Mouse (Mus musculus): Measurements from ENCODE around the gene Fancd2os. TPM values are rescaled to one million over a fixed set of nuclear protein-coding genes. Genes with fewer than 3 reads are reported as not detected.
A peak's percentile ranks its signal among the peaks of the same experiment; 100 is the strongest.

Gene Fancd2os
- polyA plus RNA-seq, 1 experiment = not detected

- under 1% methylated on average over 62 of the region's 65 CpGs for WGBS
- H3K4me3 ChIP-seq (replicated peaks; ENCODE audit: insufficient read depth, low read depth, low read length) = peak within 1 kb of the TSS; percentile 79
- TF ChIP-seq CTCF (IDR thresholded peaks at IDR 0.05; ENCODE audit: borderline replicate concordance, insufficient read depth, low read depth, low read length) = peak; percentile 57; the same call in 1 of the 2 replicates
- peak; percentile 78 for TF ChIP-seq POLR2A (IDR thresholded peaks at IDR 0.05; ENCODE audit: borderline replicate concordance, insufficient read depth, low read length)
- no peaks in the 10 kb centered on the region for H3K27me3 ChIP-seq (ENCODE audit: control insufficient read depth, insufficient read depth, low read length)
- peak within 1 kb of the TSS; percentile 61 for H3K27ac ChIP-seq (ENCODE audit: insufficient read depth, low read length)
- peaks cover 2% of the 10 kb centered on the region for H3K4me1 ChIP-seq (ENCODE audit: control insufficient read depth, insufficient read depth, low read length)
- DNase-seq = peak; percentile 92 to 93
Measured at GRCm38 (mm10) chr6:113604432-113605223, 4.1 kb upstream of the Fancd2os start, which contains the start of gene Brk1. TSS of gene Brk1 (plus strand) at chr6:113604772.

GRCm38 (mm10) chr6:113603993-113604392 lies 3.5 kb upstream of the Fancd2os start:
- H3K4me1 ChIP-seq (ENCODE audit: control insufficient read depth, insufficient read depth, low read length) = peaks cover 2% of the 10 kb centered on the region
- 54% methylated on average over 12 of the region's 12 CpGs for WGBS
- peak overlapping the region; percentile 50; the same call in 1 of the 2 replicates for H3K27ac ChIP-seq (ENCODE audit: insufficient read depth, low read length)
- no peaks in the 10 kb centered on the region for H3K27me3 ChIP-seq (ENCODE audit: control insufficient read depth, insufficient read depth, low read length)
- no peak for DNase-seq
- TF ChIP-seq CTCF (IDR thresholded peaks at IDR 0.05; ENCODE audit: borderline replicate concordance, insufficient read depth, low read depth, low read length) = no peak
- no peak for TF ChIP-seq POLR2A (IDR thresholded peaks at IDR 0.05; ENCODE audit: borderline replicate concordance, insufficient read depth, low read length)
- peak overlapping the region; percentile 79 for H3K4me3 ChIP-seq (replicated peaks; ENCODE audit: insufficient read depth, low read depth, low read length)

GRCm38 (mm10) chr6:113602821-113603220 lies 2.3 kb upstream of the Fancd2os start:
- no peak for TF ChIP-seq CTCF (IDR thresholded peaks at IDR 0.05; ENCODE audit: borderline replicate concordance, insufficient read depth, low read depth, low read length)
- no peak for TF ChIP-seq POLR2A (IDR thresholded peaks at IDR 0.05; ENCODE audit: borderline replicate concordance, insufficient read depth, low read length)
- 91% methylated on average over 6 of the region's 6 CpGs for WGBS

GRCm38 (mm10) chr6:113599833-113600232 lies 682 bp downstream of the Fancd2os start:
- no peak overlapping the region for H3K4me3 ChIP-seq (replicated peaks; ENCODE audit: insufficient read depth, low read depth, low read length)
- H3K27ac ChIP-seq (ENCODE audit: insufficient read depth, low read length) = no peak overlapping the region
- WGBS = 74% methylated on average over 5 of the region's 5 CpGs
- H3K4me1 ChIP-seq (ENCODE audit: control insufficient read depth, insufficient read depth, low read length) = no peaks in the 10 kb centered on the region
- no peaks in the 10 kb centered on the region for H3K27me3 ChIP-seq (ENCODE audit: control insufficient read depth, insufficient read depth, low read length)
- no peak for DNase-seq
- TF ChIP-seq POLR2A (IDR thresholded peaks at IDR 0.05; ENCODE audit: borderline replicate concordance, insufficient read depth, low read length) = no peak
- no peak for TF ChIP-seq CTCF (IDR thresholded peaks at IDR 0.05; ENCODE audit: borderline replicate concordance, insufficient read depth, low read depth, low read length)

More at GRCm38 (mm10) chr6:113602821-113603220, 2.3 kb upstream of the Fancd2os start:
- Histone ChIP-seq H3K27me3 (ENCODE audit: control insufficient read depth, insufficient read depth, low read length) (no peaks in the 10 kb centered on the region), H3K4me3 (replicated peaks; ENCODE audit: insufficient read depth, low read depth, low read length) (no peak overlapping the region), H3K4me1 (ENCODE audit: control insufficient read depth, insufficient read depth, low read length) (peaks cover 2% of the 10 kb centered on the region), H3K27ac (ENCODE audit: insufficient read depth, low read length) (no peak overlapping the region)
- DNase-seq = no peak

- no peak for DNase-seq
- 86% methylated on average over 4 of the region's 4 CpGs for WGBS
- H3K27me3 ChIP-seq (ENCODE audit: control insufficient read depth, insufficient read depth, low read length) = no peaks in the 10 kb centered on the region
- TF ChIP-seq CTCF (IDR thresholded peaks at IDR 0.05; ENCODE audit: borderline replicate concordance, insufficient read depth, low read depth, low read length) (no peak), POLR2A (IDR thresholded peaks at IDR 0.05; ENCODE audit: borderline replicate concordance, insufficient read depth, low read length) (no peak)
- no peak overlapping the region for H3K27ac ChIP-seq (ENCODE audit: insufficient read depth, low read length)
- H3K4me1 ChIP-seq (ENCODE audit: control insufficient read depth, insufficient read depth, low read length) = no peaks in the 10 kb centered on the region
- no peak overlapping the region for H3K4me3 ChIP-seq (replicated peaks; ENCODE audit: insufficient read depth, low read depth, low read length)
Measured at GRCm38 (mm10) chr6:113597945-113598344, 2.6 kb downstream of the Fancd2os start.

- 100% methylated on average over 2 of the region's 2 CpGs for WGBS
- DNase-seq = no peak
- Histone ChIP-seq H3K27me3 (ENCODE audit: control insufficient read depth, insufficient read depth, low read length) (no peaks in the 10 kb centered on the region), H3K4me1 (ENCODE audit: control insufficient read depth, insufficient read depth, low read length) (no peaks in the 10 kb centered on the region), H3K4me3 (replicated peaks; ENCODE audit: insufficient read depth, low read depth, low read length) (no peak overlapping the region), H3K27ac (ENCODE audit: insufficient read depth, low read length) (no peak overlapping the region)
- TF ChIP-seq CTCF (IDR thresholded peaks at IDR 0.05; ENCODE audit: borderline replicate concordance, insufficient read depth, low read depth, low read length) (no peak), POLR2A (IDR thresholded peaks at IDR 0.05; ENCODE audit: borderline replicate concordance, insufficient read depth, low read length) (no peak)
Measured at GRCm38 (mm10) chr6:113592637-113593036, 7.9 kb downstream of the Fancd2os start.

- peak; percentile 9 to 17 for DNase-seq
Measured at GRCm38 (mm10) chr6:113586466-113587183, 13.9 kb downstream of the Fancd2os start.

More at GRCm38 (mm10) chr6:113586466-113587183, 13.9 kb downstream of the Fancd2os start:
- H3K27ac ChIP-seq (ENCODE audit: insufficient read depth, low read length) = no peak overlapping the region
- H3K4me3 ChIP-seq (replicated peaks; ENCODE audit: insufficient read depth, low read depth, low read length) = no peak overlapping the region
- no peaks in the 10 kb centered on the region for H3K27me3 ChIP-seq (ENCODE audit: control insufficient read depth, insufficient read depth, low read length)
- H3K4me1 ChIP-seq (ENCODE audit: control insufficient read depth, insufficient read depth, low read length) = no peaks in the 10 kb centered on the region
- TF ChIP-seq CTCF (IDR thresholded peaks at IDR 0.05; ENCODE audit: borderline replicate concordance, insufficient read depth, low read depth, low read length) (no peak), POLR2A (IDR thresholded peaks at IDR 0.05; ENCODE audit: borderline replicate concordance, insufficient read depth, low read length) (no peak)
- 51% methylated on average over 5 of the region's 5 CpGs for WGBS

All from cerebellum, adult 2 months (tissue).